Mouse (Mus musculus) lung, adult 10 weeks (tissue): ENCODE results near the gene Zfp157. TPM values are rescaled to one million over a fixed set of nuclear protein-coding genes. Genes with fewer than 3 reads are reported as not detected.

Experiments used
- polyA plus RNA-seq: library from polyadenylated mRNA; stranded (reverse); fragments of 350-450 nt; fragmentation: Illumina TruSeq; extraction: RNeasy Lipid Tissue Mini Kit (QIAGEN cat#74804); gene quantifications from one replicate; pipeline ENCODE4 v1.2.3, GENCODE M21; 2014; ENCODE audit warnings: low read depth, low replicate concordance; ENCODE audit not compliant: insufficient read depth

Zfp157 gene
- 3.9 TPM for polyA plus RNA-seq

DNA sequence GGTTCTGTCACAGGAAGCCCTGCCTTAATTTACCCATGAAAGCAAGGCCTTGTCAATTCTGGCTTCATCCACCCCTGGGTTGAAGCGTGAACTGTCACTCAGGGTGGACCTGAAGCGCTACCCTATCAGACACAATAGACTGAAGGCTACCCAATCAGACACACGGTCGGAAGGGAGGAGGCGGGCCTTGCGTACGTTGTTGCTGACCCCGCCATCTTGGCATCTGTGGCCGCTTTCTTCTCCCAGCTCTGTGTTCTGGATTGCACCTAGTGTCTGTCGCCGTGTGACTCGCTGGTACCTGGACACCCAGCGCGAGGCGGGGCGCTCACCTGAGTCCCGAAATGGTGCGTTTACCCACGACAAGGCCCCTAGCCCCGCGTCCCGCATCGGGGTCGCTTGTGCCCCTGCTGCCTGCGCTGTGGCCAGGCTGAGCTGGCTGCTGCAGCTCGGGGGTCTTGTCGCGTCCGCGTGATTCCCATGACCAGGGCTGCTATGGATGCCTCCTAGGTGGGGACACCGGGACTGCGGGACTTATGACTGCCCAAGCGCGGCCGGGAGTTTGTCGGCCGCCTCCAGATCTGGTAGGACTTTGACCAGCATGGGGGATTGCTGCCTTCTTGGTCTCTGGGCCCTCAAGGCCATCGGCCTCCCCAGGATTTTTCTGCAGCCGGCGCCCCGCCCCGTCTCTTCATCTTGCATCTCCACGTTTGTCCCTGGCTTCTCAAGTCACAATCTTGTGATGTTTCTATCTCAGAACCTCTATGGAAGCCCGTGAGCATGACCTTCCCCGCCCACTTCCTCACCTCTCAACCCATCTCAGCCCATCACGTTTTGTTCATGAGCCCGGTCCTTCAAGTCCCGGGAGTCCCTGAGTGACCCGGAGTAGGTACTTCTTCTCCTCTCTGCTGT, at the start of gene Zfp157:
Zfp157 (plus strand) TSS at position 183 of the 909 bp plus-strand sequence.

Other genes starting within 250 kb of the Zfp157 start
- gene Mblac1, start 247.2 kb upstream of the Zfp157 start, polyA plus RNA-seq = 3.5 TPM
- 0.40 TPM for gene Nxpe5, start 215.6 kb upstream of the Zfp157 start, polyA plus RNA-seq
- 84.6 TPM for gene Lamtor4, start 186.0 kb upstream of the Zfp157 start, polyA plus RNA-seq
- 12.5 TPM for gene BC037034, start 177.4 kb upstream of the Zfp157 start, polyA plus RNA-seq
- gene Gal3st4, start 168.6 kb upstream of the Zfp157 start, polyA plus RNA-seq = 0.70 TPM
- not detected for gene Gm43720, start 161.5 kb upstream of the Zfp157 start, polyA plus RNA-seq
- gene Gpc2, start 161.5 kb upstream of the Zfp157 start, polyA plus RNA-seq = 0.81 TPM
- not detected for gene Stag3, start 161.2 kb upstream of the Zfp157 start, polyA plus RNA-seq
- 0.23 TPM for gene Pvrig, start 99.5 kb upstream of the Zfp157 start, polyA plus RNA-seq
- gene 1700123K08Rik, start 123.2 kb downstream of the Zfp157 start, polyA plus RNA-seq = not detected
- 23.5 TPM for gene Zfp68, start 178.3 kb downstream of the Zfp157 start, polyA plus RNA-seq
- gene A430033K04Rik, start 181.4 kb downstream of the Zfp157 start, polyA plus RNA-seq = 2.8 TPM